Mouse (Mus musculus) spleen, postnatal 4 days (tissue): ENCODE data around the gene Myo16.

ENCODE experiments used
- DNase-seq, 2 experiments: peaks; one replicate each; pipeline ENCODE4 v3.0.0; 2022; ENCODE audit warnings: low spot score in 2 of 2

Gene Myo16

GRCm38 (mm10) chr8:10472371-10472770 is 318.7 kb downstream of the Myo16 start:
- no peak for DNase-seq

- DNase-seq: no peak
These were observed 320.7 kb downstream of the Myo16 start for GRCm38 (mm10) chr8:10474446-10474845.

DNA sequence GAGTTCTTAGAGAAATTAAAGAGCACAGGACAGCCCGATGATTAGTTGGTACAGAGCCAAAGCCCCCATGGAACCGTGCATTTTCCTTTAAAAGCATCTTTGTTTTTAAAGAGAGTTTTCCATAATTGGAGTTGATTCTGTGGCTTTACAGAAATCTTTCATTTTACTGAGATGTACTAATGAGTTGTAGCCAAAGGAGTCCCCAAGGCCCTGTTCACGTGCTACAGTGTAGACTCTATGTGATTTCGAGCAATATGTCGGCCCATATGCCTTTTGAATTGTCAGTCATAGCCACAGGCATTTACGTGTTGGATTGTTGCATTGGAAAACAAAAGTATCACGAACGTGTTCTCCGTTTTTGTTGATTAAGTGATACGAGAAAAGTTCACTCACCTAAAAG is 325.3 kb downstream of the Myo16 start:
- DNase-seq: no peak

DNA sequence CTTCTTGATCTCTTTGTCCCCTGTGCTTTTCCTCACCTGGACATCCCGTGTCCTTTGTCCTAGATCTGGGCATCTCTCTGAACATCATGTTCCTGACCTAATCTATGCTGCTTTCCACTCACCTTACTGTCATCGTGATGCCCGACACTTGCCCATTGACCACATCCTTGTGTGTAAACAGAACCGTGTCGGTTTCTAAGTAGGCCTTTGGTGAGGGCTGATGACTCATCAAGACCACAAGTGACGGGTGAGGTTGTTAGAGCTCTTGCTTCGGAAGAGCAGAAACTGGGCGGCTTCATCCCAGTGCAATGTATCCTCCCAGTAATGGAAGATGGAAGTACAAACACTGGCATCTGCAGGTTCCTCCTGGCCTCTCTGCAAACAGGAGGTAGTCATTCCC is 327.1 kb downstream of the Myo16 start:
- DNase-seq: no peak

DNA sequence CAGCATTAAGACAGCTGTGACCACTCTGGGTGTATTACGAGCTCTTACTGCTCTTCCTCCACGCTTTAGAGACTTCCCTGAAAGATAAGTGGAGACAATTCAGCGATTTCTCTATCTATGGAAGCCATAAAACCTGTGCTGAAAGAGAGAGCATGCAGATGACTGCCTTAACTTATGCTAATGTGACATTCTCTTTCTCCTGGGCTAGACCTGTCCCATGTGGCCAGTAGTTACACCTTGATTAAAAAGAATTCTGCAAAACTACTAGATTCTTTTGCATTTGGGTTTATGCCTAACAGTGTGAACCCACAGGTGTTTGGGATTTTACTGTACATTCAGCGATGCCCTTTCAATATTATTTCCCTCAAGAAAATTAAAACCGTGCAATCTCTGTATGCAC is 328.4 kb downstream of the Myo16 start:
- no peak for DNase-seq

- no peak for DNase-seq
These were observed 329.2 kb downstream of the Myo16 start for GRCm38 (mm10) chr8:10482880-10483279.

GRCm38 (mm10) chr8:10483841-10484240 is 330.1 kb downstream of the Myo16 start:
- no peak for DNase-seq

DNA sequence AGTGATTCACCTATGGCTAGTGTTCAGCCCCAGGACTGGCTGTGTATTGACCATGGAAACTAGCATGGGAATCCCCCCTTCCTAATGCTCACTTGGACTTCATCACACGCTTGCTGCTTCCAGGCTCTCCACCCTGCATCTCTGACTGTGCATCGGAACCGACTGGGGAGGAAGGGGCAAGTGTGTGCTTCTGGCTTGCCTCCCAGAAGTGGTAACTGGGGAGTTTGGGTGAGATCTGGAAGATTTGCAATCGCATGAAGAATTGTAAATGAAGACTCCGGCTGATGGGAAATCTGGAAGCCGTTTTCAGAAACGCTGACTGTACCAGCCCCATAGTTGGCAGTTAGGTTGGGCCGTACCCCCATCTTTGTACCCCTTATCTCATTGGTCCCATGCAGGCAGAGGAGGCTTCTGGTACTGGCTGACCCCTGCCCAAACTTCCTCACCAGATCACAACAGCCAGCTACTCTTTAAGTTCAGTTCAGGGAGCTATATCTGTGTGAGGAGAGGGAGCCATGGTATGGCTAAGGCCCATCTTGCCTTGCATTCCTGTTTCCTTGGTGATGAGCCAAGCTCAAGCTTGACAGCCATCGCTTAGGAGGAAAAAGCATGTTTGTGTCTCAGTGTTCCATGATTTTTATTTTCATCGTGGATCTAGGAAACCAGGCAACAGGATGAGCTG is 336.2 kb downstream of the Myo16 start:
- no peak for DNase-seq

GRCm38 (mm10) chr8:10490420-10490784 is 336.7 kb downstream of the Myo16 start:
- DNase-seq: no peak

DNA sequence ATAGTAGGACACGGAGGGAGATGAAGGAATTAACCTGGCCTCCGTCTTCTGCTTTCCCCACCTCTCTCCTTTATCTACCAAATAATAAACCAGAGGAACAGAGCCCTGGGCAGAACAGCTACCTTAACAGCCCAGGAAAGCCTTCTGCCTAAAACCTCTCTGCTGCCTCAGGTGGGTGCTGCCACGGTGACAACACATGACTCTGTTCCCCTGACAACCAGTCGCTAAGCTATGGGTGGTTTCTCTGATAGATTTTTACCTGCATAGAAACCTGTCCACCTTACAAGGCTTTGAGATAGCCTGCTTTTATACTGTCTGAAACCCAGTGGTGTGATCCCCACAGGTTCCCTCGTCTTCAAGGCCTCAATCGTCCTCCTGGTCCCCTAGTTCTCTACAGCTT is 337.2 kb downstream of the Myo16 start:
- DNase-seq: no peak

- no peak for DNase-seq
These were observed 346.1 kb downstream of the Myo16 start for GRCm38 (mm10) chr8:10499846-10500245.

DNA sequence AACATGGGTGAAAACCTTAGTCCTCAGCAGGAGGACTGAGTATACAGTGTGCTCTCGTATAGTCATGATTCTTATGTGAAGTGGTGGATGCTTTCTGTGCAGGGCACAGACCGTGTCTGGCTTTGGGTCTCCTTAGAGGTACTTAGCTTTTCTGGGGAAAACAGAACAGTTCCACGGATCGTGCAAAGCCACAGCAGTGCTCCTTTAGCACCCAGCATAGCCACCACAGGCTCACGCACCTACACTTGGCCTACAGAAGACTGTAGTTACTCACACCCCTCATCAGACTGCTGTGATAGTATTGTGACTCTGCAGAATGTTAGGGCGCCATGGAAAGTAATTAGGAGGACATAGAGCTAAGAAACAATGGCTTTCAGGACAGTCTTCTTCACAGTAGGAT is 346.8 kb downstream of the Myo16 start:
- no peak for DNase-seq

- no peak for DNase-seq
These were observed 348.0 kb downstream of the Myo16 start for GRCm38 (mm10) chr8:10501750-10502149.

GRCm38 (mm10) chr8:10512105-10512504 is 358.4 kb downstream of the Myo16 start:
- no peak for DNase-seq

DNA sequence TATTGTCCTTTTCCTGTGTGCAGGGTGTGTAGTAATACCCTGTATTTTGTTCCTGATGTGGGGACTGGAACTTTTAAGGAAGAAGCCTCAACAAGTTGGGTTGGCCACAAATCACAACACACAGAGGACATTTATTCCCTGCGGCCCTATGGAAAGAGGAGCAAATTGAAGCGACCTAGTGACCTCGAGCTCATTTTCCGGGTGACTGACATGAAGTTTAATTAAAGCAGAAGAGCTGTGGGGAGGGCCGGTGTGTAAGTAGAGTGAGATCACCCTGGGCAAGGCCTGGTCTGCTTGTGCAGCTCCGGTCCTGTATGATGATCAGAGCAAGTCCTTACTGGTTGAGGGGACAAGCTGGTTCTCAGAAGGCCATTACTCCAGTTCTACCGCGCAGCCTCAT is 363.7 kb downstream of the Myo16 start:
- no peak for DNase-seq

DNA sequence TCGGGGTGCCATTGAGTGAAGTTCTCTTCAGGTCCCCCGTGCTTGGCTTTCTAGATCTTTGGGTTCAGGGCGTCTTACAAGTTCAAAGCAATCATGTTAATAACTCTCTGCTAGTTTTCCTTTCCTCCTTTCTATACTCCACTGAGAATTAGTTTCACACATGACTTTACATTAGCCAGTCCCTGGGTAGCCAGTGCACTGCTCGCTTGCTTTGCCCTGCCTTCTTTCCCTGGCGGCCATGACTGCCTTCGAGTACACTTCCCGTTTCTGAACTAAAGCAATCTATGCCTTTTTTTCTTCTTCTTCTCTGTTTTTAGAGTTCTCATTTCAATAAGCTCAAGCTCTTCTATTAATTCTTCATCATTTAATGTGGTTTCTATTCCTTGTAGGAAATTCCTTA is 365.6 kb downstream of the Myo16 start:
- DNase-seq: no peak

DNA sequence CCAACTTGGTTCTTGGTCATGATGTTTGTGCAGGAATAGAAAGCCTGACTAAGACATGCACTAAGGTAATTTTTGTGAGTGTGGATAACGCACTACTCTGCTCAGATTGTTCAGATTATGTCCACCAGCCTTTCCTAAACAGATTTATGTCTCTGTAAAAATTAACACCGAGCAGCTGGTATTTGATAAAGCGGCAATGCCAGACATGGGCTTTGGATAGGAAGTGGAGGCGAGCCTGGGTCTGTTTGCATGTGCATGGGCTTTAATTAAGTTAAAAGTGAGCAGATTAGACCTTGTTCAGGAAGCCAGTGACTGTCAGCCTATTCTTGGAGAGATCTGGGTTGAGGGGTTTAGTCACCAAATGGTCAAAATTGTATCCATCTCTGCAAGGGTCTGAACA is 367.8 kb downstream of the Myo16 start:
- no peak for DNase-seq

- no peak for DNase-seq
These were observed 372.0 kb downstream of the Myo16 start for GRCm38 (mm10) chr8:10525686-10526085.

DNA sequence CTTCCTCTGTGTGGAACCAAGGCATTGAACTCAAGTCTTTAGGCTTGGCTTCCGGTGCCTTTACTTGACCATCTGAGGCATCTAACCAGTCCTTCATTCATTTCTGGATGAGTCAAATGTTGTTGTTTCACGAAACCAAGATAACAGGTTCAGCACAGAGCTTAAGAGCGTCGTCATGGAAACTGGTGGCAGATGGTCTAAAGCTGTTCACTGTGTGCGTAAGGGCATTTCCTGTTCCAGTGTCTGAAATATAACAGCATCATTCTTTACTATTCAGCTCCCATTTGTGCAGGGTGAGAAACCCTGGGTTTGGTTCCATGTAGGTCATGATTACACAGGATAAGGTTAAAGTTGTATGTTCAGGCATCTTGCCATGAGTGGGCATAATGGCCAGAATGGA is 372.9 kb downstream of the Myo16 start:
- DNase-seq: no peak

GRCm38 (mm10) chr8:10534619-10535286 is 381.0 kb downstream of the Myo16 start:
- DNase-seq: no peak

- DNase-seq: no peak
These were observed 384.6 kb downstream of the Myo16 start for GRCm38 (mm10) chr8:10538319-10538718.

DNA sequence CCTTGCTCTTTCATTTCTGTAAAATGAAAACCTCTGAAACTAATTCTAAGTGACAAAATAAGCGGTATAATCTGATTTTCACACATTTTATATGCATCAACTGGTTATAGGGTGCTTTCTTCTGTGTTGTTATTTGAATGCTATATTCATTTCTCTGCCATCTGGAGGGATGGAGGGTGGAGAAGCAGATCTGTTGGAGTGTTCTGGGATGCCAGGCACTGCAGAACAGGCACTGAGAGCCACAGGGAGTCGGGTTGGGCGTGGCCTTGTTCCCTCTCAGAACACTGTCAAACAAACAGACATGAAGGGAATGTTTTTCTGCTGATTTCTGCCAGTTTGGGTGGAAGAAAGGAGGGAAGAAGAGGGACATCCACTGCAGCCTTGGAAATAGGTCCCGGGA is 386.0 kb downstream of the Myo16 start:
- DNase-seq: no peak

DNA sequence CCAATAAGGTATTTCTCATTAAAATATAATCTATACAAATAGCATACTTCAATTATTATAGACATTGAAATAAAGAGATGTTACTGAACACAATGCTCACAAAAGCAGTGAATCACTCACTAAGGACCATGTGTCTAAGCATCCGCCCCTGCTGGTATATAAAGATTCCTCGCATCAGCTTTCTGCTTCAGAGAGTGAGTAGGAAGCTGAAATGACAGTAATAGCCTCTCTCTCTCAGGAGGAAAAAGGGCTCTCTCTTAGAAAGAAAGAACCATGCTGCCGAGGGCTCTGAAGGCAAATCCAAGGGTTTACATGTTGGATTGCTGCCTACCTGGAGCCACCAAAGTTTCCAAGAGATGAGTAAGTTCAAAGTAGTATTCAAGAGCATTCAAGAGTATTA is 392.2 kb downstream of the Myo16 start:
- no peak for DNase-seq

DNA sequence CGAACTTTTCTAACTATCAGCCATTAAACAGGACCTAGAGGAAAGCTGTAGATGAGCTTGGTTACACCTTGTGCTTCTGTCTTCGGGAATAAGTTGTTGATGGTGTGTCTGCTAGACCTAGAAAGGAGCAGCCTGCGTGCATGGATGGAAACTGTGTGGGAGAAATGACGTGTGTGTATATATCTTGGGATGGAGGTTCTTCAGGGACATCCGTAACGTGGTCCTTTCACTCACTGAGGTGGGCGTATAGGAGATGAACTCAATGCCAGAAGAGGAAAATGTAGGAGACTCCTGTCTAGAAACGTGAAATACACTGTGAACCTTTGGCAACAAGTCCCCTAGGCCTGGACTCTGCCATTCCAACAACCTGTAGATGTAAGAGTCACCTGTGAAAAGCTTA is 392.8 kb downstream of the Myo16 start:
- no peak for DNase-seq
